Mouse (Mus musculus) layer of hippocampus, adult 9-11 months (tissue): ENCODE measurements around the gene Cyp2ab1.

ENCODE experiments used
- DNase-seq: peaks from one replicate; pipeline ENCODE4 v3.0.0; 2022

Gene Cyp2ab1

GRCm38 (mm10) chr16:20265089-20265488, 60.1 kb downstream of the Cyp2ab1 start:
- no peak for DNase-seq
